Mouse (Mus musculus) heart, adult 2 months (tissue): Measurements from ENCODE around the gene Pold1.

ENCODE experiments used
- CTCF ChIP-seq: fragments of 200-600 bp; IDR thresholded peaks from 2 replicates; pipeline ENCODE4 v1.8.1; 2022; ENCODE audit warnings: antibody characterized with exemption, mild to moderate bottlenecking, moderate library complexity
- EP300 ChIP-seq: fragments of 200-500 bp; IDR thresholded peaks from 2 replicates; pipeline ENCODE4 v1.6.1; 2011; ENCODE audit warnings: low read depth, low read length, control low read depth; ENCODE audit not compliant: insufficient read depth

DNA sequence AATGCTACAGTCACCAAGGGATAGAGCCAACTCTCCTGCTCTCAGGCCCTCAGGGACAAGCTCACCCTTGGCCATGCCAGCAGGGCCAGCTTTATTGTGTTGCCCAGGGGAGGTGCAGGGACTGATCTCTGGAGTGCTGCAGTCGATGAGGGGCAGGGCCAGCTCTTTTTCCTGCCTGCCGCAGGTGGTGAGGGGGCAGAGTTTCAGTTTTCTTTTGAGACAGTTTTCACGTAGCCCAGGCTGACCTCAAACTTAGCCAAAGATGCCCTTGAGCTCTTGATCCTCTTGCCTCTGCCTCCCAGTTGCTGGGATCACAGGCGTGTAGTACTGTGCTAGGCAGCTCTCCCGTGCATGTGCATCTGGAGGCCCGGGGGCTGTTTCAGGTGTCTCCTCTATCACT lies 22.3 kb upstream of the Pold1 start:
- TF ChIP-seq CTCF (no peak), EP300 (no peak)
